Mouse (Mus musculus) cerebellum, postnatal 4 days (tissue): ENCODE results near the gene Prl8a9.

Experiments
- DNase-seq, 2 experiments: peaks; one replicate each; pipeline ENCODE4 v3.0.0; 2022; ENCODE audit warnings: low spot score in 2 of 2, mixed read lengths in 1 of 2

Gene Prl8a9

DNA sequence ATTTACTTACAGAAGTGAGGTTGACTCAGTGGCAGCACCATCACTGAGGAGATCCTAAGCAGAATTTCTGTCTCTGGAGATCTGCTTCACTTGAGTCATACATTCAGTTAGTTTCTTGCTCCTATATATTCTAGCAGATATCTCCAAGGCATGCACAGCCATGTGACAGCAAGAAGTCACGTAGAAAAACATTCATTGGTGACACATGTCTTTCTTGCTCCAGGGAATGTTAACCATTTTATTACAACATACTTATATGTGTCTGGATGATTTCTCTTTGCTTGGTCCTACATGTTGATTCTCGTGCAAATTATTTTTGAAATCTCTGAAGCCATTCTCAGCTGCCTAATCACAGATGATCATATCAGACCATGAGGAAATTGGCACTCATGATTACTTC lies at the start of gene Prl8a9:
TSS of gene Prl8a9 (minus strand) at position 101 of the 400 bp plus-strand sequence.
- no peak for DNase-seq

DNA sequence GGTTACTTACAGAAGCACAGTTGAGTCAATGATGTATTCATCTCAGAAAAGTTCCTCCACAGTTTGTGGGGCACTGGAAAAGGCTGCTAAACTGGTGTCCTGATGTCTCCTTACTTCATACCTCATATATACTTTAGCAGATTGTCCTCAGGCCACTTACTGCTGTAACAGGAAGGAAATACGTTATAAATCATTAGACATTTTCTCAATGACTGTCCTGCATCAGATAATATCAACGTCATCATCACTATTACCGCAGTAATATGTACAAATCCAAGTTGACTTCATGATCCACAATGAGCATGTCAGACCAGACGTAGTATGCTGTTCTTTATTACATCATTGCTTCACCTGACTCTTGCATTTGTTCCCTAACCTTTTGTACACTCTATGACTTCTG lies 46.1 kb upstream of the Prl8a9 start, which contains the start of gene Prl7b1:
TSS of gene Prl7b1 (minus strand) at position 101 of the 400 bp plus-strand sequence.
- no peak for DNase-seq

DNA sequence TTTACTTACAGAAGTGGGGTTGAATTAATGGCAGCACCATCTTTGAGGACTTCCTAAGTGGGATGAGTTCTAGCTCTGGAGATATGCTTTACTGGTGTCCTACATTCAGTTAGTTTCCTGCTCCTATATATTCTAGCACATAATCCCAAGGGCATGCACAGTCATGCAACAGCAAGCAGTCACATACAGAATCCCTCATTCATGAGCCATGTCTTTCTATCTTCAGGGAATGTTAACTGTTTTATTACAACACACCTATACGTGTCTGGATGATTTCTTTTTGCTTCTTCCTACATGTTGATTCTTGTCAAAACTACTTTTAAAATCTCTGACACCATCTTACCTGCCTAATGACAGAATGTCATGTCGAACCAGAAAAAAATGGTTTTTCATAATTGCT lies 17.7 kb upstream of the Prl8a9 start, which contains the start of gene Prl8a1:
TSS of gene Prl8a1 (minus strand) at position 101 of the 400 bp plus-strand sequence.
- DNase-seq: no peak

DNA sequence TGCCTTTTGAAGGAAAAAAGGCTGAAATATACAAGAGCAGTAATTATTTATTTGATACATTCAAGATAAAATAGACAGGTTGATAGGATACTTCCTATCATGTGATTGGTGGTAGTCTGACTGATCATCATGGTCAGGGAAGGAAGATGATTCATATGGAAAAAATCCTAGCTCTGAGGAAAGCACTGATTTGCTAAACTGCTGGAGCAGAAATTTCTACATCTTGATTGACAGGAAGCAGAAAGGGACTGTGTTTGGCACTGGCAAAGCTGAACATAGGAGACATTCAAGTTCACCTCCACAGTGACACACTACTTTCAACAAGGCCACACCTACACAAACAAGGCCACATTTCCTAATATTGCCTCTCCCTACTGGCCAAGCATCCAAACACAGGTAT lies 11.1 kb downstream of the Prl8a9 start:
- DNase-seq: no peak

DNA sequence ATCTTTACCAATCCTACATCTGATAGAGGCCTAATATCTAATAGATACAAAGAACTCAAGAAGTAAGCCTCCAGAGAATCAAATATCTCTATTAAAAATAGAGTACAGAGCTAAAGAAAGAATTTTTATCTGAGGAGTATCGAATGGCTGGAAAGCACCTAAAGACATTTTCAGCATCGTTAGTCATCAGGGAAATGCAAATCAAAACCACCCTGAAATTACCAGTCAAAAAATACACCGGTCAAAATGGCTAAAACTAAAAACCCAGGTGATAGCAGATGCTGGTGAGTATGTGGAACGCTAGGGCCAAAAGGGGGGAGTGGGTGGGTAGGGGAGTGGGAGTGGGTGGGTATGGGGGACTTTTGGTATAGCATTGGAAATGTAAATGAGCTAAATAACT lies 41.2 kb downstream of the Prl8a9 start:
- no peak for DNase-seq

DNA sequence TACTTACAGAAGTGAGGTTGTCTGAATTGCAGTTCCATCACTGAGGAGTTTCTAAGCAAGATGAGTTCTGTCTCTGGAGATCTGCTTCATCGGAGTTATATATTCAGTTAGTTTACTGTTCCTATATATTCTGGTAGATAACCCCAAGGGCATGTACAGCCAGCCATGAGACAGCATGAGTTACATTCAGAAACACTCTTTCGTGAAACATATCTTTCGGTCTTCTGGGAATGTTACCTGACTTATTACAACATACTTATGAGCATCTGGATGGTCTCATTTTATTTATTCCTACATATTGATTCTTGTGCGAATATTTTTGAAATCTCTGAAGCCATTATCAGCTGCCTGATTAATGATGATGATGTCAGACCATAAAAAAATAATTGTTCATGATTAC lies 51.3 kb downstream of the Prl8a9 start, which contains the start of gene Prl8a8:
TSS of gene Prl8a8 (minus strand) at position 101 of the 400 bp plus-strand sequence.
- DNase-seq: no peak
